Comparison of ENCODE assay signal across 13 mouse cellular contexts in the genomic region with DNA sequence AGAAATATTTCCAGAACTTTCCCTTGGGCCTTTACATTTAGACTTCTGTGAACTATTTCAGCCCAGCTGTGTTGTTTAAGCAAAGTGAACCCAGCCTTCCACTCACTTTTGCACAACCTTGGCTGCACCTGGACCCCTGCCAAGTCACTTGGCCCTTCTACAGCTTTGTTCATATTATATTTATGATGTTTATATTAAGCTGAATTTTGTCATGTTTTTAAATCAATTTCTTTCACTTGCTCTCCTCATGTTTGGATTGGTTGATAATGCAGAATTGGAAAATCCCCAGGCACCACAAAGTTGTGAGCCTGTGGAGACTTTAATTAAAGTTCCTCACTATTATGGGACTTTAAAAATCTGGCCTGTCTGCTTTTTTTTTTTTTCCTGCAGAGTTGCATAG. TPM values are rescaled to one million over a fixed set of nuclear protein-coding genes. Genes with fewer than 3 reads are reported as not detected.
DNase-seq lines count a peak whose midpoint lies in the region; ATAC-seq and TF ChIP-seq lines count a peak whose summit lies in the region.
"Had no signal": no experiment of that assay in that cellular context is flagged by ENCODE, and none has a peak within 500 bp of the region (broad histone marks: within the 10 kb centered on the region; RNA-seq: fewer than 3 reads in every experiment).

No protein-coding gene starts in this region.

- peaks cover 36% of the 10 kb centered on the region for H3K4me1 ChIP-seq in kidney, embryonic 15.5 days
- no peaks in the 10 kb centered on the region for H3K4me1 ChIP-seq in kidney, adult 2 months (ENCODE audit: control insufficient read depth, insufficient read depth, low read length)
- H3K4me1 ChIP-seq in stomach, postnatal 0 days (replicated peaks; ENCODE audit: control insufficient read depth, insufficient read depth) = no peaks in the 10 kb centered on the region; the same call in 1 of the 2 replicates
- no peaks in the 10 kb centered on the region for H3K4me1 ChIP-seq in cerebellum, adult 2 months (ENCODE audit: control insufficient read depth, insufficient read depth, low read length)
- H3K4me1 ChIP-seq: liver, embryonic 15.5 days had no signal

- H3K27ac ChIP-seq in kidney, embryonic 15.5 days = peak overlapping the region; percentile 63
- no peak overlapping the region for H3K27ac ChIP-seq in kidney, adult 2 months (ENCODE audit: insufficient read depth, low read depth, low read length)
- no peak overlapping the region for H3K27ac ChIP-seq in stomach, postnatal 0 days (replicated peaks)
- H3K27ac ChIP-seq in cerebellum, adult 2 months (ENCODE audit: insufficient read depth, low read length) = no peak overlapping the region
- H3K27ac ChIP-seq: heart, adult 2 months; left cerebral cortex, adult 2 months; liver, embryonic 15.5 days had no signal

- H3K4me2 ChIP-seq in kidney, embryonic 15.5 days = no peak overlapping the region
- H3K4me2 ChIP-seq in stomach, postnatal 0 days (replicated peaks; ENCODE audit: low read depth) = no peak overlapping the region
- H3K4me2 ChIP-seq: liver, embryonic 15.5 days had no signal

- no peak for TF ChIP-seq POLR2A in kidney, adult 2 months (IDR thresholded peaks at IDR 0.05; ENCODE audit: low read depth, low read length)
- TF ChIP-seq POLR2A in cerebellum, adult 2 months (IDR thresholded peaks at IDR 0.05; ENCODE audit: borderline replicate concordance, insufficient read depth, low read length) = no peak

- no peak overlapping the region for H3K4me3 ChIP-seq in kidney, embryonic 15.5 days (replicated peaks)
- H3K4me3 ChIP-seq in kidney, adult 2 months (ENCODE audit: insufficient read depth, low read depth, low read length) = no peak overlapping the region
- no peak overlapping the region for H3K4me3 ChIP-seq in stomach, postnatal 0 days (ENCODE audit: low read depth, low read length)
- no peak overlapping the region for H3K4me3 ChIP-seq in cerebellum, adult 2 months (replicated peaks; ENCODE audit: insufficient read depth, low read depth, low read length)
- H3K4me3 ChIP-seq: heart, adult 2 months; left cerebral cortex, adult 2 months; liver, embryonic 15.5 days had no signal

- H3K9me3 ChIP-seq in kidney, embryonic 15.5 days (replicated peaks) = no peaks in the 10 kb centered on the region
- no peaks in the 10 kb centered on the region for H3K9me3 ChIP-seq in stomach, postnatal 0 days (ENCODE audit: control insufficient read depth, low read length)
- H3K9me3 ChIP-seq: liver, embryonic 15.5 days had no signal

- no peak for TF ChIP-seq CTCF in kidney, adult 2 months (conservative IDR thresholded peaks at IDR 0.05; ENCODE audit: insufficient read depth, insufficient read length, low read depth, low read length)
- no peak for TF ChIP-seq CTCF in stomach, postnatal 0 days (IDR thresholded peaks at IDR 0.05; ENCODE audit: low read depth)
- TF ChIP-seq CTCF in cerebellum, adult 2 months (IDR thresholded peaks at IDR 0.05; ENCODE audit: borderline replicate concordance, insufficient read depth, low read depth, low read length) = no peak

- H3K36me3 ChIP-seq in kidney, embryonic 15.5 days = no peaks in the 10 kb centered on the region
- H3K36me3 ChIP-seq in kidney, adult 2 months (ENCODE audit: control insufficient read depth, insufficient read depth, low read length) = no peaks in the 10 kb centered on the region
- no peaks in the 10 kb centered on the region for H3K36me3 ChIP-seq in stomach, postnatal 0 days (ENCODE audit: control insufficient read depth, insufficient read depth, low read length)
- H3K36me3 ChIP-seq: liver, embryonic 15.5 days had no signal

- peak; percentile 61; the same call in 1 of the 2 replicates for ATAC-seq in kidney, embryonic 15.5 days (replicated peaks; ENCODE audit: low FRiP score)
- ATAC-seq in stomach, postnatal 0 days (ENCODE audit: low FRiP score, low TSS enrichment) = no peak

- no peak for DNase-seq in kidney, adult 2 months
- DNase-seq in thymus, postnatal 4 days = peak; percentile 5
- no peak for DNase-seq in thymus, postnatal 14 days
- peak; percentile 11 for DNase-seq in forelimb bud, embryonic 11.5 days (ENCODE audit: low read depth, low spot score)
- peak; percentile 39 for DNase-seq in stomach, postnatal 0 days (ENCODE audit: low spot score)
- DNase-seq in cerebellum, adult 2 months = no peak
- DNase-seq: cerebellum, adult 8-10 months; heart, adult 2 months; heart, postnatal 36 days; thymus, postnatal 36 days had no signal

- no peaks in the 10 kb centered on the region for H3K27me3 ChIP-seq in kidney, embryonic 15.5 days
- H3K27me3 ChIP-seq in kidney, adult 2 months (replicated peaks; ENCODE audit: control insufficient read depth, insufficient read depth, low read length) = no peaks in the 10 kb centered on the region
- no peaks in the 10 kb centered on the region for H3K27me3 ChIP-seq in stomach, postnatal 0 days (ENCODE audit: control insufficient read depth, insufficient read depth, low read length)
- no peaks in the 10 kb centered on the region for H3K27me3 ChIP-seq in cerebellum, adult 2 months (ENCODE audit: control insufficient read depth, insufficient read depth, low read length)
- H3K27me3 ChIP-seq: liver, embryonic 15.5 days had no signal

- TF ChIP-seq EP300 in stomach, postnatal 0 days (optimal IDR thresholded peaks at IDR 0.05) = no peak

- no peak overlapping the region for H3K9ac ChIP-seq in kidney, embryonic 15.5 days
- no peak overlapping the region for H3K9ac ChIP-seq in stomach, postnatal 0 days (ENCODE audit: low read length)
- H3K9ac ChIP-seq: liver, embryonic 15.5 days had no signal

RNA-seq across cellular contexts. Expression of gene Olfm4, which starts 32.2 kb away (rescaled TPM):
- 2.3 TPM in 2 replicates for polyA plus RNA-seq in kidney, embryonic 15.5 days (2015; fragmentation: Nextera tagmentation; extraction: Ambion mirVana)
- polyA plus RNA-seq in kidney, adult 2 months (2012; rRNA removed) = 2.9 and 3.3 TPM in 2 replicates
- 82.9 and 94.5 TPM in 2 replicates for polyA plus RNA-seq in stomach, postnatal 0 days (2015; fragmentation: Nextera tagmentation; extraction: Ambion mirVana)
- polyA plus RNA-seq in cerebellum, adult 2 months (2012; rRNA removed) = 2.0 and 2.5 TPM in 2 replicates
- polyA plus RNA-seq: heart, adult 2 months had no signal

Comparison
In these comparisons a context has a peak if more than half of its experiments do, and no peak if none do; other contexts are left out.
1. DNase-seq: peak in thymus, postnatal 4 days (single experiment), forelimb bud, embryonic 11.5 days (single experiment) and stomach, postnatal 0 days (single experiment); none in kidney, adult 2 months (single experiment), thymus, postnatal 14 days (single experiment) and cerebellum, adult 2 months (0 of 2).
2. RNA of gene Olfm4, which starts 32.2 kb away (polyA plus RNA-seq): 82.9 to 94.5 TPM in stomach, postnatal 0 days; 2.9 to 3.3 TPM in kidney, adult 2 months, 2.3 TPM in kidney, embryonic 15.5 days and 2.0 to 2.5 TPM in cerebellum, adult 2 months; every median in the first group is over 10 times any median in the second.